Mouse (Mus musculus) olfactory bulb, adult 2 months (tissue): ENCODE results near the gene Ssr3.

Source experiments
- CTCF ChIP-seq: fragments of 200-500 bp; IDR thresholded peaks from 2 replicates; pipeline ENCODE4 v1.5.1; 2012; ENCODE audit warnings: low read depth, mild to moderate bottlenecking, low read length, moderate library complexity; ENCODE audit not compliant: insufficient read depth
- POLR2A ChIP-seq: fragments of 200-500 bp; IDR thresholded peaks from 2 replicates; pipeline ENCODE4 v1.6.1; 2012; ENCODE audit warnings: mild to moderate bottlenecking, low read depth, low read length, moderate library complexity; ENCODE audit not compliant: insufficient read depth

GRCm38 (mm10) chr3:65435101-65435571, 42.7 kb upstream of the Ssr3 start:
- TF ChIP-seq POLR2A = no peak
- no peak for TF ChIP-seq CTCF
